Mouse (Mus musculus): Measurements from ENCODE around the gene H60b. TPM values are rescaled to one million over a fixed set of nuclear protein-coding genes. Genes with fewer than 3 reads are reported as not detected.
A peak's percentile ranks its signal among the peaks of the same experiment; 100 is the strongest.
"Not testable (repeated sequence)": the region's sequence is repeated elsewhere in the genome, so short reads cannot be mapped to it uniquely, and the experiment has no call there.

Gene H60b
- total and polyA plus RNA-seq, 3 experiments: not detected

DNA sequence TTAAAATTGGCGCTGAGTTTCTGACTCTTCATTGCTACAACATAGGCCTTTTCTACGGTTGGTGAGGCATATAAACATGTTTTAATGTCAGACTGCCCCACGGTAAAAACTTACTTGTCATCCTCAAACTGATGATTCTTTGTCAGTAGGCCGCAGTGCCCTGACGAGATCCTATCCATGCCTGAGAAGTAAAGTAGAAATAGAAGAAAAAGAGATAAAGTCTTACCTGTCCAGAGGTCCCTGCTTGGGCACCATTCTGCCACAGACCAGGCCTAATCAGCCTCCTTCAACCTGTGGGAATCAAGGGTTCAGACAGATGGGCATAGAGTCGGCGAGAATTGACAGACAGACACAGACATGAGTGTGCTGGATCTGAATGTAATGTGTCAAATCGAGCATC, 106.7 kb downstream of the H60b start:
- in situ Hi-C loops (cut with MboI; ENCODE audit: low pct_ligation_motif_present, low pct_unique_long_range_greater_than_20kb, low sequenced_read_pairs) (no loop called here), dilution Hi-C loops (cut with MboI; ENCODE audit: extremely low pct_ligation_motif_present, extremely low pct_unique_long_range_greater_than_20kb, low sequenced_read_pairs) (no loop called here)
- Histone ChIP-seq H3K36me3 (replicated peaks in 1 of 2; ENCODE audit: control insufficient read depth in 1 of 2, insufficient read depth in 1 of 2, low read length in 1 of 2) (peaks cover 0 to 6% of the 10 kb centered on the region in 2 experiments), H3K27me3 (replicated peaks) (no peaks in the 10 kb centered on the region), H3K4me2 (ENCODE audit: insufficient read depth, low read depth, poor library complexity, severe bottlenecking) (no peak overlapping the region), H3K9me3 (replicated peaks; ENCODE audit: low read length) (no peaks in the 10 kb centered on the region), H3K27ac (ENCODE audit: insufficient read depth, low read depth) (no peak overlapping the region), H3K9ac (ENCODE audit: insufficient read depth, low read depth) (no peak overlapping the region), H3K4me3 (replicated peaks in 1 of 3; ENCODE audit: low read depth in 2 of 3, low read length in 2 of 3, poor library complexity in 1 of 3) (no peak overlapping the region), H3K4me1 (ENCODE audit: control insufficient read depth in 1 of 2, insufficient read depth in 2 of 2) (no peaks in the 10 kb centered on the region), H3K79me2 (replicated peaks; ENCODE audit: control insufficient read depth, extremely low read depth, insufficient read depth, poor library complexity, severe bottlenecking) (no peaks in the 10 kb centered on the region)
- no peak for DNase-seq (ENCODE audit: extremely low read depth)
- TF ChIP-seq RCOR1 (conservative IDR thresholded peaks at IDR 0.05; ENCODE audit: low read depth, low read length) (no peak), NRF1 (IDR thresholded peaks at IDR 0.05; ENCODE audit: low read depth, low read length) (no peak), MYC (IDR thresholded peaks at IDR 0.05; ENCODE audit: low read depth, low read length) (no peak), TBP (conservative IDR thresholded peaks at IDR 0.05; ENCODE audit: low read depth, low read length) (no peak), SIN3A (IDR thresholded peaks at IDR 0.05; ENCODE audit: low read length) (no peak), JUN (IDR thresholded peaks at IDR 0.05; ENCODE audit: insufficient read depth, low read depth, low read length) (no peak), CTCF (conservative IDR thresholded peaks at IDR 0.05 in 1 of 2, IDR thresholded peaks at IDR 0.05 in 1 of 2; ENCODE audit: low read depth in 2 of 2, low read length in 2 of 2) (no peak), MAFK (IDR thresholded peaks at IDR 0.05; ENCODE audit: insufficient replicate concordance, low read length) (no peak)

DNA sequence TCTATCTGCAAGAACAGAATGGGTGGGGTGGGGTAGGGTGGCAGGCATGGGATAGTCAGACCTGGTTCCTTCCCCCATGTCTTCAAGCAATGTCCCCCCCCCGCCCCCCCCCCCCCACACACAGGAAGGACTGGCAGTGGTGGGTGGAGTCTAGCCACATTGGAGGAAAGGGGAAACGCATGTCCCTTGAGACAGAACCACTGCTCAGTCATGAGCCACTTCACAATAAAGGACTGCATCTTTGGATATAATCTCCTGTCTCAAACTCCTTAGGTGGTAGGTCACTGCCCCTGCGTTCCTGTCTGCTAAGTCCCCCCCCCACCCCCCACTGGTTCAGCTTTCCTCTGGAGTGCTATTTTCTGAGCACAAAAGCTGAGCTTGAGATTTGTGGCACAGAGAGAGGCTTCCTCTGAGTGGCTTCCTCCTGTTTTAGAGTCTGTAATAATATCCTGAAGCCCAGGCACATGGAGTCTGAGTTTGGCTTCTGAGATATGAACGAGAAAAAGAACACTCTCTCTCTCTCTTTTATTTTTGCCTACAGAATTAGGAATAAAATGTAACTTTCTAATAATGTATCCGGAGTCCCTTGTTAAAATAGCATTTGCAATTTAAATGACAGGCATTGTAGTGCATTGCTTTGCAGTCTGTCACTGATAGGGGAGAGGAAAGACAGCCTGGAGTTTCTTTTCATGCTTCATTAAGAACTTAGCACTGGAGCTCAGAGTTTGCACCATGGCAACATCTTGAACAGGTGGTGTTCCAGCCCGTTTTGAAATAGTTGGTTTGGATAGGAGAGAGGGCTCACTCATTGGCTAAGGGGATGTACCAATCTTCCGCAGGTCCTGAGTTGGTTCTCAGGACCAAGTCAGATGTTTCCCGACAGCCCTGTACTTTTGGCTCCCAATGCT, 112.7 kb downstream of the H60b start:
- H3K36me3 ChIP-seq (replicated peaks in 1 of 2; ENCODE audit: control insufficient read depth in 1 of 2, insufficient read depth in 1 of 2, low read length in 1 of 2): peaks cover 0 to 13% of the 10 kb centered on the region in 2 experiments
- H3K79me2 ChIP-seq (replicated peaks; ENCODE audit: control insufficient read depth, extremely low read depth, insufficient read depth, poor library complexity, severe bottlenecking); H3K4me3 ChIP-seq (replicated peaks in 1 of 3; ENCODE audit: low read depth in 2 of 3, low read length in 2 of 3, poor library complexity in 1 of 3); in situ Hi-C loops (cut with MboI; ENCODE audit: low pct_ligation_motif_present, low pct_unique_long_range_greater_than_20kb, low sequenced_read_pairs); dilution Hi-C loops (cut with MboI; ENCODE audit: extremely low pct_ligation_motif_present, extremely low pct_unique_long_range_greater_than_20kb, low sequenced_read_pairs); H3K27ac ChIP-seq (ENCODE audit: insufficient read depth, low read depth); H3K27me3 ChIP-seq (replicated peaks); H3K9me3 ChIP-seq (replicated peaks; ENCODE audit: low read length); H3K4me2 ChIP-seq (ENCODE audit: insufficient read depth, low read depth, poor library complexity, severe bottlenecking); H3K9ac ChIP-seq (ENCODE audit: insufficient read depth, low read depth); H3K4me1 ChIP-seq (ENCODE audit: control insufficient read depth in 1 of 2, insufficient read depth in 2 of 2): not testable (repeated sequence)
- peak; percentile 24 for DNase-seq (ENCODE audit: extremely low read depth)

DNA sequence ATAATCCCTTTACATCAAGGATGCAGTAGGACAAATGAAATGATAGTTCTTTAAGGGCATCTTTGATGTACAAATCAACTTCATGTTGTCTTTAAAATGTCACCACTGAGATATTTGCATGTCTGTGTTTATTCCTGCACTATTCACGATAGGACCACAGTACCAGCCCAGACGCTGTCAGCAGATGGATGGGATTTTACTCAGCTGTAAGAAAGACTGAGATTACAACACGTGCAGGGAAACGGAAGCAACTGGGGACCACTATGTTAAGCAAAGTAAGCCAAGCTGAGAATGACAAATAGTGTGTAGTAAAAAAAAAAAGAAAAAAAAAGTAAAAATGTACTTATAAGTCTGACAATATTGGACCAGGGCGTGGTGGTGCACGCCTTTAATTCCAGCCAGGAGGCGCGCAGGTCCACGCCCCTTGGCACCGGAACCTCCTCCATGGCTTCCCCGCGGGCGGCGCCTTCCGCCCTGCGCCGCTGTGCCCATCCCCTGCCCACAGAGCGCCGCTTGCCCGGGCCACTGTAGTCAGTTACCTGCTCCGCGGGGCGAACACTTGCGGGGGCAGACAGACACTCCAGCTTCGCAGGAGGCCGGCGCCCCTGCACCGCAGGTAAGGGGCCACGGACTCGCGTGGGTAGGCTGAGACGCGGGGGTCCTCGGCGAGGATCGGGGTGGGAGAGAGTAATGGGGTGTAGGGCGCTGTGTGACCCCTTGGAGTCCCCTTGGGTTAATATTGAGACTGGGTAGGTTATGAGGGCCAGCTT, 114.7 kb downstream of the H60b start:
- H3K4me3 ChIP-seq (replicated peaks in 1 of 3; ENCODE audit: low read depth in 2 of 3, low read length in 2 of 3, poor library complexity in 1 of 3); H3K9me3 ChIP-seq (replicated peaks; ENCODE audit: low read length); H3K9ac ChIP-seq (ENCODE audit: insufficient read depth, low read depth): not testable (repeated sequence)

More for the DNA sequence above, 114.7 kb downstream of the H60b start:
- H3K27ac ChIP-seq (ENCODE audit: insufficient read depth, low read depth); H3K27me3 ChIP-seq (replicated peaks); H3K79me2 ChIP-seq (replicated peaks; ENCODE audit: control insufficient read depth, extremely low read depth, insufficient read depth, poor library complexity, severe bottlenecking); H3K4me1 ChIP-seq (ENCODE audit: control insufficient read depth in 1 of 2, insufficient read depth in 2 of 2); H3K4me2 ChIP-seq (ENCODE audit: insufficient read depth, low read depth, poor library complexity, severe bottlenecking); DNase-seq (ENCODE audit: extremely low read depth); in situ Hi-C loops (cut with MboI; ENCODE audit: low pct_ligation_motif_present, low pct_unique_long_range_greater_than_20kb, low sequenced_read_pairs); dilution Hi-C loops (cut with MboI; ENCODE audit: extremely low pct_ligation_motif_present, extremely low pct_unique_long_range_greater_than_20kb, low sequenced_read_pairs): not testable (repeated sequence)
- peaks cover 0 to 10% of the 10 kb centered on the region in 2 experiments for H3K36me3 ChIP-seq (replicated peaks in 1 of 2; ENCODE audit: control insufficient read depth in 1 of 2, insufficient read depth in 1 of 2, low read length in 1 of 2)
